Mouse (Mus musculus): ENCODE data around the gene Tysnd1.

The Tysnd1 gene

DNA sequence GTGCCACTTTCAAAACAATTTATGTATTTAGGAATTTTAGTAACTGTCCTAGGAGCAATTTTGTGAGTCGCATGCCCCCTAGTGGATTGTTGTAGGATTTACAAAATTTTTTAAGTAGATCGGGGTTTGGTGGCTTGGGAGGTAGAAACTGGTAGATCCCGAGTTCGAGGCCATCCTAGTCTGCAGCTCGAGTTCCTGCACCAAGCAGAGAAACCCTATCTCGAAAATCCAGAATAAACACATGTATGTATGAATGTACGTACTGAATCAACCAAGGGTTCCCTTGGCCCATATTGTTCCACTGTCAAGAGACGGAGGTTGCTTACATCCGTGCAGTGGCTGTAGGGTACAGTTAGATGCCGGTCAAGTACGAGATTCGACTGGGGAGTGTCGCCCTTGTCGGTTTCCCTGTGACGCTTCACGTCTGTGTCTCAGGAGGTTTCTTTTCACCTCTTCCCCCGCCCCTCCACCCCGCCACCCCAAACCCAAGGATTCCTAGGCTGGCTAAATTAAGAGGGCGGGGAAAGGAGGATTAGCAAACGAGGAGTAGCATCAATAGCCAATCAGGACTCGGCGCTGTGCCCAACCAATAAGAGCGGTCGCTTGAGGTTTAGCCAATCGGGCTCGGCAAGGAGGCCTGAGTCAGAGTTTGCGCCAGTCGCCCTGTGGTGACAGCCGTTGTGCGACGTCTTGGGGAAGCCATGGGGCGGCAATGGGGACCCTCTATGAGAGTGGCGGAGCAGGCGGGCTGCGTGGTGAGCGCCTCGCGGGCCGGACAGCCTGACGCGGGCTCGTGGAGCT lies at the start of gene Tysnd1:
Gene Tysnd1 (plus strand): TSS at position 645 of the 801 bp plus-strand sequence.
- DNase-seq (ENCODE audit: low spot score in 2 of 2): peak; percentile 91 to 93

DNA sequence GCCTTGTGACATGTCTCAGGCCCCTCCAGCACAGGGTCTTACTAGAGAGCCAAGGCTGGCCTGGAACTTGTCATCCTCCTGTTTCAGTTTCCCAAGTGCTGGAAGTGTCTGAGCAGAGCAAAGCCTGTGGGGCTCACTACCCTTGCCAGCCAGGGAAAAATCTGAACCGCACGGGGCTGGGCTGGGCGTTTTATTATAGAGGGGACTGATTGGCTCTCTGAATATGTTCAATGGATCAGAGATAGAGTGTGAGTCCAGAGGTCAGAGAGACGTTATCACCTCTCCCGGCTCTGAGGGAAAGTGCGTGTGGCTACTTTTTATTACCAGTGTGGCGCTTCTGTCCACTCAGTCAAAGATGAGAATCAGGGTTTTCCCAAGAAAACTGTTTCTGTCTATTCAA lies 48.8 kb upstream of the Tysnd1 start:
- no peak for DNase-seq (ENCODE audit: low spot score in 2 of 2)

- DNase-seq (ENCODE audit: low spot score in 2 of 2): peak; percentile 70 to 78
Observed at GRCm38 (mm10) chr10:61647790-61648736, 47.3 kb upstream of the Tysnd1 start, which contains the start of gene Ppa1. TSS of gene Ppa1 (plus strand) at chr10:61648552.

DNA sequence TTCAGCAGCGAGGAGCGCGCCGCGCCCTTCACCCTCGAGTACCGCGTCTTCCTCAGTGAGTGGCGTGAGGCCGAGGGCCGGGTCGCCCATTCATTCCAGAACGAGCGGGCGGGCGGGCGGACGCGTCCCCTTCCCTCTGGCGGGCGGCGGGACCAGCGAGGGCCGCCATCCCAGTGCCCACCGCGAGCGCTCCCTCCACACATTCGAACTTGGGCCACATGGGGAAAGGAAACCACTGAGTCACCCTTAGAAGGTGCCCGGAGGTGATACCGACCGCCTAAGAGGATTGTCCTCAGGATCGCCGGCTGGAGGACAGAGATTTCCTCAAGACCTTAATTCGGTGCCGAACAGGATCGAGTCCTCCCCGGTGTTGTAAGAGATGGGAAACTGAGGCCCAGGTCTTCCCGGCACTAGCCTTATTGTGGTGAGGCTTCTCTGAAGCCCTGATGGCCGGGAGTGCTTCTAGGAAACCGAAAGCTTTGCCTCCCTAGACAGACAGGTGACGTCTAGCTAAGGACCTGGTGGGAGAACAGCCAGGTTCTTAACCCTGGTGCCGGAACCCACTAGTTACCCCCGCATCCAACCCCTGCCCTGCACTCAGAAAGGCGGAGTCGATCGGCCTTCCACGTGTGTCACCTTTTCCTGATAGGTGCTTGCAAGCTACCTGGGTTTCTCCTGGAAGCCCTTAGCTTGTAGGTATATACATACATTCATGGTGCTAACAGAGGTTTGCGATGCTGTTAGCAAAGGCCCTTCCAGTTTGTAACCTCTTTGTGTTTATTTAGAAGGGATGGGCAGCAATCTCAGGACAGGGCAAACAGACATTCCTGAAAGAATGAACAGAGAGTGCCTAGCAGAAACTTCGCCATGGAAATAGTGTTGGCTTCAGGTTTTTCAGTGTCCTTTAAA lies 46.3 kb upstream of the Tysnd1 start:
- no peak for DNase-seq (ENCODE audit: low spot score in 2 of 2)

DNA sequence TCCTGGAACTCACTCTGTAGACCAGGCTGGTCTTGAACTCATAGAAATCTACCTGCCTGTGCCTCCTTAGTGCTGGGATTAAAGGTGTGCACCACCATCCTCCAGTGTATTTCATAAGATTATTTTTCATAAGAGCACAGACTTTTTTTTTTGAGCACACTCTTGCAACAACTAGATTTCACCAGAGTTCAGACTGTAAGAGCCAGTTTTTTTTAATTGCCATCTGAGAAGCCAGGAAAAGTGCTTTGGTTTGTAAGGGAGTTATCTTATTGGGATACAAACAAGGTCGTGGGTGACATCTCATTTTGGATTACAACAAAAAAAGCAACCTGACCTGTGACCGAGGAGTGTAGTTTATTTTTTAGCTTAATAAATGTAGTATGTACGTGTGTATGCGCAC lies 41.2 kb upstream of the Tysnd1 start:
- no peak for DNase-seq (ENCODE audit: low spot score in 2 of 2)

DNA sequence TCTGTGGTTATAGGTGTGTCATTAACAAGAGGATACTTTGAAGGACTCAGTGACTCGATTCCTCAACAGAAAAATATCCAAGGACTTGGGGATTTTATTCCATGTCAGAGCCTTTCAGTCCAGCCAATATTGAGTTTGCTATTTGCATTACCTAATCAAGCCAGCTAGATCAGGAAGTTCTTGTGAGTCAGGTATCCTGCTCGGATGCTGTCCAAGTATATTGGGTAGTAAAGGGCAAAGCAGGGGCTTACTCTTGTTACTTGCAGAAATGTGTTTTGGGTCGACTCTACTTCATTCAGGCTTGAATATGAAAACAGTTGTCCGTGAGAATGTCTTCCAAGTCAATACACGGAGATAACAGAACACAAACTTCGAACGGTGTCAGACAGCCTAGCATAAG lies 40.6 kb upstream of the Tysnd1 start:
- no peak for DNase-seq (ENCODE audit: low spot score in 2 of 2)

DNA sequence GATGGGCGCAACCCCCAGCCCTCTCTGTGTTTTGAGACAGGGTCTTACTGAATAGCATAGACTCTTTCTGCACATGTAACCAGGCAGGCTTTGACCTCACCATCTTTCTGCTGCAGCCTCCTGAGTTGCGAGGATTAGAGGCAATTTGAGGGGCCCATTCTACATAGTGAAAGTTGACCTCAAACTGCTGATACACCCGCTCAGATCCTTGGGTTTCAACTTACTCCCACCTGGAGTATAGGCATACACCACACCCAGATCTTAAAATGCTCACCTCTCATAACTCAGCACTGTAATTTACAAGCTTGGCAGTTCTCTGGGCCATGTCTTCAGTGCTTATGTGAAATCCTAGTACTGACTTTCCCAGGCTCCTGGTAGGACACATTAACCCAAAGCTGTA lies 40.1 kb upstream of the Tysnd1 start:
- DNase-seq (ENCODE audit: low spot score in 2 of 2): no peak

- DNase-seq (ENCODE audit: low spot score in 2 of 2): no peak
Observed at GRCm38 (mm10) chr10:61656928-61657882, 38.1 kb upstream of the Tysnd1 start.

- no peak for DNase-seq (ENCODE audit: low spot score in 2 of 2)
Observed at GRCm38 (mm10) chr10:61657985-61658384, 37.3 kb upstream of the Tysnd1 start.

- peak in 1 of 2 experiments; percentile 32 for DNase-seq (ENCODE audit: low spot score in 2 of 2)
Observed at GRCm38 (mm10) chr10:61661887-61662286, 33.4 kb upstream of the Tysnd1 start.

GRCm38 (mm10) chr10:61662391-61662988 lies 32.8 kb upstream of the Tysnd1 start:
- no peak for DNase-seq (ENCODE audit: low spot score in 2 of 2)

GRCm38 (mm10) chr10:61665111-61665510 lies 30.2 kb upstream of the Tysnd1 start:
- no peak for DNase-seq (ENCODE audit: low spot score in 2 of 2)

DNA sequence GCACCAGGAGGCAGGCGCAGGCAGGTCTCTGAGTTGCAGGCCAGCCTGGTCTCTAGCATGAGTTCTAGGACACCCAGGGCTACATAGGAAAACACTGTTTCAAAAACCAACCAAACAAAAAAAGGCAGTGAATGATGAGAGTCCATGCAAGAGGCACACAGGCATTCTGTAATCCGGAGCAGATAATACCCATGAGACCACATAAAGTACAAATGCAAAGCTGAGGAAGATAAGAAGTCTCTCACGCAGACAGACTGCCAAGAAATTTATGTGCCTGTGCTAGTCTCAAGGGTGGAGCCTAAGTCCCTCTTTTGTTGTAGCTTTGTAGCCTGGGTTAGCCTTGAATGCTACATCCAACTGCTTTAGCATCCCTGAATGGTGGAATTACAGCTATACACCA lies 29.7 kb upstream of the Tysnd1 start:
- no peak for DNase-seq (ENCODE audit: low spot score in 2 of 2)

DNA sequence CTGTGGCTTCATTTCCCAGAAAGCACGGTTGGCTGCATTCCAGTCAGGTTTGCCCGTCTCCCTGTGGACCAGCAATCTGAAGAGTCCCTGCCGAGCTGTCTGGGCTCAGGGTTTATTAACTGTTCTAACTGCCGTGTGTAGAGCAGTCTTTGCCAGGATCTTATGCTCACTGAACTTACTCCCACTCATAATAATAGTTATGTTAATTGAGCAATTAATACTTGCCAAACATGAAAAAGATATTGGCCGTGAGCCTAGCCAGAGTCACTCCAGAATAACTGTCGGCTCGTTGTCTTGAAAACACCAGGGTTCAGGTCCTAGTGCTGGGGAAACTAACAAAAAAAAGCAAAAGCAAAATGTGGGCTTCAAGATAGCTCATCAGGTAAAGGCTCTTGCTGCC lies 26.0 kb upstream of the Tysnd1 start:
- DNase-seq (ENCODE audit: low spot score in 2 of 2): no peak

GRCm38 (mm10) chr10:61669896-61670295 lies 25.4 kb upstream of the Tysnd1 start:
- DNase-seq (ENCODE audit: low spot score in 2 of 2): no peak

DNA sequence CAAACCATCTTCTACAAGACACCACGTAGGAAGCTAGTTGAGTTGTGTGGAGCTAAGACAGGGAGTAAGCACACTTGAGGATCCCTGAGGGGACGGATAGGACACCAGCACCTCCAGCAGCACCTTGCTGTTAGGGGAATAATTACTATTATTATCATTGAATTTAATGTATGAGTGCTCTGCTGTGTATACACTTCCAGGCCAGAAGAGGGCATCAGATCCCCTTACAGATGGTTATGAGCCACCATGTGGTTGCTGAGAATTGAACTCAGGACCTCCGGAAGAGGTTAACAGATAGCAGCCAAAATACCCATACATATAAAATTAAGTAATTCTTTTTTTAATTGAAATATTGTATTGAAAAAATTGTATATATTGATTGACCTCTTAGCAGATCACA lies 24.6 kb upstream of the Tysnd1 start:
- no peak for DNase-seq (ENCODE audit: low spot score in 2 of 2)

GRCm38 (mm10) chr10:61675935-61676334 lies 19.4 kb upstream of the Tysnd1 start:
- DNase-seq (ENCODE audit: low spot score in 2 of 2): no peak

DNA sequence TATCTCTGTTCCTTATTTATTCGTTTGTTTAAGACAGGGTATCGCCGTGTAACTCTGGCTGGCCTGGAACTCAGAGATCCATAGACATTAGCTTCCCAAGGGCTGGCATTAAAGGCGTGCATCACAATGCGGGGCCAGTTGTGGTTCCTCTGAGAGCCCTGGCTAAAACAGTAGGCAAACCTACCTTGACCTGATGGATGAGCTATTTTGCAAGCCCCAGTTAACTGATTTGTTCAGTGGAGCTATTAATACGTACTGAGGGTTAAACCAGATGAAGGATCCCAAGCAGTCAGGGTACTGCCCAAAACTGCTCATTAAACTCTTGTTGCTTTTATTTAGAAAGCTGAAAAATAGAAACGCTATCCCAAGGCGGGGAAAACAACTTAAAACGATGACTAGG lies 15.8 kb upstream of the Tysnd1 start:
- DNase-seq (ENCODE audit: low spot score in 2 of 2): no peak

DNA sequence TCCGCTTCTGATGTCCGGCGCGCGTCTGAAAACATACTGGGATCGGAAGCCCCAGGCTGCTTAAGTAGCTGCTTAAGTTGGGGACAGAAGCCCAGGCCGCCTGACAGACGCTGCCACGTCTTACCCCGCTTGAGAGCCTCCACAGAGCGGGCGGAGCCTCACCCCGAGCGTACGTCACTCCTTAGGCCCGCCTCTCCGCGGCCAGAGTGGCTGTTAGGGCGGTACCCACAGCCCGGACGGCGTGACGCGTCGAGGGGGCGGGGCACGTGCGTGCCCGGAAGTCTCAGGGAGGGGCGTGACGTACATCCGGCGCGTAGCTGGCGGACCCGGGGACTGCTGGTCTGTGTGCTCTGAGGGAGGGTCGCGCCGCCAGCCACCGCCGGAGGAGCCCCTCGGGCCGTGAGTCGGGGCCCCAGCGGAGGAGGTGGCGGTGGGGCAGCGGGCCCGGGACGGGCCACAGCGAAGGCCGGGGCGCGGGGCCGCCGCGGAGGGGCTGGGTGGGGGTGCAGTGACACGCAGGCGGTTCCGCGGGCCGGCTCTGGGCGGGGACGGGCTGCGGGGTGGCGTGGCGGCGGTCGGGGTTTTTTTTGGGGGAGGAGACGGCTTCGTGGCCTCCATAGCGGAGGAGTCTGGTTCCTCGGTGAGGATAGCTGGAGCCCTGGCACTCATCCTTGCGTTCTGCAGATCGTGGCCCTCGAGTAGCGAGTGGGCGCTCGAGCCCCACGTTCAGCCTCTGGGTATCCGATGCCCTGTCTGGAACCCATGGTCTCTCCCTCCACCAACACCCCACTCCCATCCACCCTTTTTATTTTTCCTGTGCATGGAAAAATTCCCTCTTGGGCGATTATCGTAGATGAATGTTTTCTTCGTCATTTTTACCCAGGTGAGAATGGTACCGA lies 15.1 kb upstream of the Tysnd1 start, which contains the start of gene Sar1a:
Gene Sar1a (plus strand): TSS at position 285 of the 899 bp plus-strand sequence.
- DNase-seq (ENCODE audit: low spot score in 2 of 2): peak; percentile 97
